Mouse (Mus musculus): Measurements from ENCODE around the gene Mmp2. TPM values are rescaled to one million over a fixed set of nuclear protein-coding genes. Genes with fewer than 3 reads are reported as not detected.

Mmp2 gene
- total RNA-seq, 2 experiments from 2014 or later: 8.6 to 13.9 TPM

- DNase-seq (ENCODE audit: low spot score in 2 of 2): no peak
Measured at GRCm38 (mm10) chr8:92893870-92894269, 66.8 kb downstream of the Mmp2 start.

DNA sequence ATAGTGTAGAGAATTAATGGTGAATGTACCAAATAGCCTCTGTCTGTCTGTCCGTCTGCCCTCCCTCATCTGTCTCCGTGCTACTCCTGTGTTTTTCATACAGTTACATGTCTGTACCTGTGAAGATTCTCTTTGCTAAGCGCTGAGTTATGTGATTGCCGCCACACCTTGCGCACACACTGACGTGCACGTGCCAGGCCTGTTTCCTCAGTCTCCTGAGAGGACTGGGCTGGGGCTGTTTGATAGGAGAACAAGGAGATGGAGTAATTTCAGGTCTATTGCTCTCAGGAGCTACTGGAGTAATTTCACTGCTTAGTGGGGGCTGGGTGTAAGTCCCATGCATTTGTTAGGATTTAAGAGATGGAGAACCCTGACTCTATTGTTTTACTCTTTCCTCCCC is 68.0 kb downstream of the Mmp2 start:
- DNase-seq (ENCODE audit: low spot score in 2 of 2): no peak

DNA sequence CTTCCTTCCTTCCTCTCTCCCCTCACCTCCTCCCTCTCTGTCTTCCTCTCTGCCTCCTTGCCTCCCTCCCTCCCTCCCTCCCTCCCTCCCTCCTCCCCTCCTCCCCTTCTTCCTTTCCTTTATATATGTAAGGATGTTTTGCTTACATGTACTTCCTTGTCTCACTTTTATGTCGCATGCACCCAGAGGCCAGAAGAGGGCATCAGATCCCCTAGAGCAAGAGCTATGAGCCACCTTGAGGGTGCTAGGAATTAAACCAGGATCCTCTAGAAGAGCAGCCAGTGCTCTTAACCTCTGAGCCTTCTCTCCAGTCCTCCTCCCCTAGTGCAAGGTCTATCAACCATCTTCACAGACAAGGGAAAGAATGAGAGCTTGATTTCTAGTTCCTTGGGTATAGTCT is 69.0 kb downstream of the Mmp2 start:
- DNase-seq (ENCODE audit: low spot score in 2 of 2): no peak

GRCm38 (mm10) chr8:92896611-92897010 is 69.5 kb downstream of the Mmp2 start:
- DNase-seq (ENCODE audit: low spot score in 2 of 2): no peak

DNA sequence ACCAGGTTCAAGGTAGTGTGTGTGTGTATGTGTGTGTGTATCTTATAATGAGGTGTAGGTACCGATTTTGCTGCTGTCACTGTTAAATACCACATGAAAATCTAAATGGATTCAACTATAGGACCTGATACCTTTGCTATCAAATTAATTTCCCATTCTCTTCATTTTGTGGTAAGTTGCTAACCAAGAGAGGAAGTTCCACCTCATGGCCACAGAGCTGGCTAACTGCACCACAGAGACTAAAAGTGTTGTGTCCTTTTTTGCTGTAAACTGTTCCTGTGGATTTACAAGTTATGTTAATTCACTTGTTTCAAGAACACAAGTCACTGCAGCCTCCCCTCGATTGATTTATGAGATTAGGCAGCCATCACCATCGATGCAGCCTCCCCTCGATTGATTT is 70.7 kb downstream of the Mmp2 start:
- DNase-seq (ENCODE audit: low spot score in 2 of 2): no peak

DNA sequence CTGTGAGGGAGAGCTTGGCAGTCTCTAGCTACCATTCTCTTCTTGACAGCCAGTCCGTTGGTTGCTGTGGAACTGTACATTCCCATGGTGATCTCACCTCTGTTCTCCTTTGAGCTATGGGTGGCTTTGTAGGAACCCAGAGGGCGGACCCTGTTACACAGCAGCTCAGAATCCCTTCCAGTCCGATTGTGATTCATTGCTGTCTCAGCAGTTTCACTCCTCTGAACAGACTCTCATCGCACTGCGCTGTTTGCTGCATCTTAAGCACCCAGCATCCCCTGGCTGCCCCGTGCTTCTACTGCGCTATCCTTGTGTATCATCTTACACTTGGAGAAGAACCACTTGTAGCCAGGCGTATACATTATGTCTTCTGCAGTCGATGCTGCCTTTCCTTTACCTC is 72.5 kb downstream of the Mmp2 start:
- no peak for DNase-seq (ENCODE audit: low spot score in 2 of 2)

GRCm38 (mm10) chr8:92901107-92901506 is 74.0 kb downstream of the Mmp2 start, which contains the start of gene Capns2:
Capns2 (plus strand) TSS chr8:92901407.
- no peak for DNase-seq (ENCODE audit: low spot score in 2 of 2)

DNA sequence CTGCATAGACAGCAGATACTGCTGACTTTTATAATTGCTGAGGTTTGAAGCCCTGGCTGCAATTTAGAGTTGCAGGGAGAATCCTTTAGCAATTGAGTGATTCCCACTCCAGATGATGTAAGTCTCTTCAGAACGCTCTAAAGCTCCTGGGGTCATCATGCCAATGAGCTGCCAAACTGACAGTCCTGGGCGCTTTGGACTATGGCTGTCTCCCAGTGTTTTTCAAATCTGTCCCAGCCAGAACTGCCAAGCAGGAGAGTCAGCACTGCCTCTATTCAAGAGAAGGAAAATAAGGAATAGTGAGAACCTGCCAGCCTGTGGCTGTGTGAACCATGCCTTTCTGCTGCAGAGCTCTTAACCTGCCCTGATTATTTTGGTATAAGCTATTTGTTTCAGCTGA is 75.9 kb downstream of the Mmp2 start:
- no peak for DNase-seq (ENCODE audit: low spot score in 2 of 2)

Other genes with a start within 250 kb of the Mmp2 start
- gene Irx6, start 153.0 kb upstream of the Mmp2 start, total RNA-seq (2021): under 1 TPM; 0.16 to 0.26 TPM
- gene Lpcat2, start 28.0 kb downstream of the Mmp2 start, total RNA-seq (2021): 10 to 100 TPM in 1 of 2 experiments, 1 to 10 TPM in 1; 8.6 to 12.2 TPM
- 1 to 10 TPM; 1.1 to 1.4 TPM for gene Capns2, start 74.1 kb downstream of the Mmp2 start, total RNA-seq (2021)
- gene Slc6a2, start 132.8 kb downstream of the Mmp2 start, total RNA-seq (2021): under 1 TPM; 0.16 to 0.24 TPM
- not detected for gene Ces1a, start 220.9 kb downstream of the Mmp2 start, total RNA-seq (2021)

All from layer of hippocampus, postnatal 14 days (tissue).